In the genomic region with DNA sequence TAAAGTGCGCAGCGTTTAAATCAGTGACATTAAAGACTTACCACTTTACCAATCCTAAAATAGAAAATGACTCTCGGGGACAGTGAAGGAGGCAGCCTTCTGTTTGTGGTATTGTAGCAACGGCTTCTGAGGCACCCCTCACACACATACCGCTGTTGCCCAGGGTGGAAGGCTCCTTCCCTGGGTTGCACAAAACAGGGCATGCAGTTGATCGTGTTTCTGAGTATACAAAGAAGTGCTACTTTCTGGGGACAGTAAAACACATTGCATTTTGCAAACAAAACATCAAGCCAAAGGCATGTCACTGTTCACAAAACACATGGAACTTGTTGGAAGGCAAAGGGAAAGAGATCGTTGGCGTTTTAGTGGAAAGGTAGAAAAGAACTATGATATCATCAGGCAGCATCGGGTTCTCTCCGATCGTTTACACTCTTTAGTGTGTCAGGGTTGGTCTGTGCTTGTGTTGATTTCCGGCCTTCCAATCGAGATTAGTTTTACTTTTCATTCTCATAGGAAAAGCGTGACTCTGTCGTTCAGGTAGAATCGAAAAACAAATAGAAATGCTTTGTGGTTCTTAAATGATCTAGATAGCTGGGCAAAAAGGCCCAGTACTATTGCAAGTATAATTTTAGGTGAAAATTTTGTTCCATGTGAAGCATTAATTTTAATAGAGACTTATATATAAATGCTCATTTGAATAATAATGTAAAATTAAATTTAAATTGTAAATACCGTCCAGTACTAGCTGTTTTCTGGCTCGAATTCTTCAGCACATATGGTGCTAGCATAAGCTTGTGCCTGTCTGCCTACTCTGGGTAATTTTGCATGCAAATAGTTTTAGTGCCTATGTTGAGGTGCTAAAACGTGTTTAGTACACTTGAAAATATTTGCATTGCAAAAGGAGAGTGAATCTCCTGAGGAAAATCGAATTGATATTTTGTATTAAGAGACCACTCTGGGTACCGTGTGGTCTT, we compare ENCODE assay signal across 14 mouse cellular contexts.
DNase-seq lines count a peak whose midpoint lies in the region; ATAC-seq and TF ChIP-seq lines count a peak whose summit lies in the region.
"Had no signal": no experiment of that assay in that cellular context is flagged by ENCODE, and none has a peak within 500 bp of the region (broad histone marks: within the 10 kb centered on the region; RNA-seq: fewer than 3 reads in every experiment).

No protein-coding gene starts in this region.

- intact Hi-C loops in gastrocnemius, adult 2 months (cut with DNase I) = loop anchor here (1.0 to 10.0 kb wide), 4 partner anchors 499 to 1024 kb away; no protein-coding TSS in a partner anchor

- H3K36me3 ChIP-seq in midbrain, embryonic 11.5 days (ENCODE audit: control insufficient read depth, insufficient read depth, low read length) = no peaks in the 10 kb centered on the region
- no peaks in the 10 kb centered on the region for H3K36me3 ChIP-seq in midbrain, embryonic 15.5 days (replicated peaks)
- H3K36me3 ChIP-seq in heart, embryonic 13.5 days = no peaks in the 10 kb centered on the region
- H3K36me3 ChIP-seq in midbrain, embryonic 16.5 days (ENCODE audit: control insufficient read depth, insufficient read depth, low read length) = no peaks in the 10 kb centered on the region
- no peaks in the 10 kb centered on the region for H3K36me3 ChIP-seq in kidney, adult 2 months (ENCODE audit: control insufficient read depth, insufficient read depth, low read length)
- H3K36me3 ChIP-seq: liver, embryonic 12.5 days had no signal

- no peaks in the 10 kb centered on the region for H3K9me3 ChIP-seq in midbrain, embryonic 11.5 days (ENCODE audit: control insufficient read depth, low read length)
- H3K9me3 ChIP-seq in midbrain, embryonic 15.5 days = no peaks in the 10 kb centered on the region
- H3K9me3 ChIP-seq in heart, embryonic 13.5 days = no peaks in the 10 kb centered on the region
- H3K9me3 ChIP-seq in midbrain, embryonic 16.5 days (replicated peaks; ENCODE audit: control insufficient read depth, low read length, poor library complexity, severe bottlenecking) = no peaks in the 10 kb centered on the region
- H3K9me3 ChIP-seq: liver, embryonic 12.5 days had no signal

- H3K4me1 ChIP-seq in midbrain, embryonic 11.5 days (ENCODE audit: control insufficient read depth, insufficient read depth, low read length) = peaks cover 16% of the 10 kb centered on the region
- peaks cover 33% of the 10 kb centered on the region for H3K4me1 ChIP-seq in midbrain, embryonic 15.5 days
- H3K4me1 ChIP-seq in heart, embryonic 13.5 days = peaks cover 47% of the 10 kb centered on the region
- peaks cover 10% of the 10 kb centered on the region for H3K4me1 ChIP-seq in midbrain, embryonic 16.5 days (ENCODE audit: control insufficient read depth, insufficient read depth, low read length)
- H3K4me1 ChIP-seq in kidney, adult 2 months (ENCODE audit: control insufficient read depth, insufficient read depth, low read length) = no peaks in the 10 kb centered on the region
- H3K4me1 ChIP-seq: liver, embryonic 12.5 days had no signal

- no peaks in the 10 kb centered on the region for H3K27me3 ChIP-seq in midbrain, embryonic 11.5 days (ENCODE audit: control insufficient read depth, insufficient read depth, low read length)
- 0 out of 2 replicates have a peak, but pooled peaks cover 5% of the 10 kb centered on the region for H3K27me3 ChIP-seq in midbrain, embryonic 15.5 days (replicated peaks)
- H3K27me3 ChIP-seq in heart, embryonic 13.5 days (replicated peaks) = no peaks in the 10 kb centered on the region
- no peaks in the 10 kb centered on the region for H3K27me3 ChIP-seq in midbrain, embryonic 16.5 days (ENCODE audit: control insufficient read depth, insufficient read depth, low read depth, low read length)
- no peaks in the 10 kb centered on the region for H3K27me3 ChIP-seq in kidney, adult 2 months (replicated peaks; ENCODE audit: control insufficient read depth, insufficient read depth, low read length)
- H3K27me3 ChIP-seq: liver, embryonic 12.5 days had no signal

- ATAC-seq in midbrain, embryonic 11.5 days (ENCODE audit: low FRiP score) = no peak
- no peak for ATAC-seq in midbrain, embryonic 15.5 days (replicated peaks)
- ATAC-seq in heart, embryonic 13.5 days (ENCODE audit: extremely low read depth, insufficient number of reproducible peaks, low FRiP score, low TSS enrichment) = no peak
- no peak for ATAC-seq in midbrain, embryonic 16.5 days
- ATAC-seq: liver, embryonic 12.5 days had no signal

- no peak for TF ChIP-seq POLR2A in kidney, adult 2 months (IDR thresholded peaks at IDR 0.05; ENCODE audit: low read depth, low read length)

- H3K27ac ChIP-seq in gastrocnemius, adult 2 months = peak overlapping the region; percentile 73
- H3K27ac ChIP-seq in midbrain, embryonic 11.5 days (ENCODE audit: low read depth, low read length) = no peak overlapping the region
- H3K27ac ChIP-seq in midbrain, embryonic 15.5 days = no peak overlapping the region
- H3K27ac ChIP-seq in heart, embryonic 13.5 days (replicated peaks) = peak overlapping the region; percentile 67
- peak overlapping the region; percentile 10; the same call in 1 of the 2 replicates for H3K27ac ChIP-seq in midbrain, embryonic 16.5 days (ENCODE audit: low read length)
- H3K27ac ChIP-seq in kidney, adult 2 months (ENCODE audit: insufficient read depth, low read depth, low read length) = no peak overlapping the region
- H3K27ac ChIP-seq: liver, embryonic 12.5 days had no signal

- no peak overlapping the region for H3K9ac ChIP-seq in midbrain, embryonic 11.5 days (ENCODE audit: low read length)
- no peak overlapping the region for H3K9ac ChIP-seq in midbrain, embryonic 15.5 days
- H3K9ac ChIP-seq in heart, embryonic 13.5 days = peak overlapping the region; percentile 11
- H3K9ac ChIP-seq in midbrain, embryonic 16.5 days (ENCODE audit: low read depth, low read length) = no peak overlapping the region
- H3K9ac ChIP-seq: liver, embryonic 12.5 days had no signal

- TF ChIP-seq CTCF in gastrocnemius, adult 2 months (IDR thresholded peaks at IDR 0.05) = no peak
- no peak for TF ChIP-seq CTCF in kidney, adult 2 months (conservative IDR thresholded peaks at IDR 0.05; ENCODE audit: insufficient read depth, insufficient read length, low read depth, low read length)

- H3K4me3 ChIP-seq in gastrocnemius, adult 2 months = peak overlapping the region; percentile 63
- no peak overlapping the region for H3K4me3 ChIP-seq in midbrain, embryonic 11.5 days (ENCODE audit: low read depth, low read length)
- H3K4me3 ChIP-seq in midbrain, embryonic 15.5 days = no peak overlapping the region
- no peak overlapping the region for H3K4me3 ChIP-seq in heart, embryonic 13.5 days
- no peak overlapping the region for H3K4me3 ChIP-seq in midbrain, embryonic 16.5 days (ENCODE audit: low read depth, low read length)
- H3K4me3 ChIP-seq in kidney, adult 2 months (ENCODE audit: insufficient read depth, low read depth, low read length) = no peak overlapping the region
- H3K4me3 ChIP-seq: liver, embryonic 12.5 days; myocyte had no signal

- 88% methylated on average over 21 of the region's 21 CpGs for WGBS in midbrain, embryonic 11.5 days
- 75% methylated on average over 21 of the region's 21 CpGs for WGBS in midbrain, embryonic 15.5 days
- WGBS in heart, embryonic 13.5 days = 67% methylated on average over 21 of the region's 21 CpGs
- WGBS in midbrain, embryonic 16.5 days = 74% methylated on average over 21 of the region's 21 CpGs
- WGBS in kidney, adult 2 months = 89% methylated on average over 21 of the region's 21 CpGs

- DNase-seq in gastrocnemius, adult 2 months = peak; percentile 28
- no peak for DNase-seq in gastrocnemius, postnatal 4 days (ENCODE audit: low spot score in 2 of 2)
- peak; percentile 83 for DNase-seq in midbrain, embryonic 11.5 days (ENCODE audit: low spot score, missing footprints)
- no peak for DNase-seq in kidney, adult 2 months
- no peak for DNase-seq in kidney, adult 8-10 months
- DNase-seq: gastrocnemius, postnatal 14 days; kidney, postnatal 36 days; right cerebral cortex, postnatal 14 days; thymus, postnatal 14 days had no signal

- no peak overlapping the region for H3K4me2 ChIP-seq in midbrain, embryonic 11.5 days
- H3K4me2 ChIP-seq in midbrain, embryonic 15.5 days = no peak overlapping the region
- H3K4me2 ChIP-seq in heart, embryonic 13.5 days = peak overlapping the region; percentile 32
- H3K4me2 ChIP-seq in midbrain, embryonic 16.5 days (ENCODE audit: low read length) = no peak overlapping the region
- H3K4me2 ChIP-seq: liver, embryonic 12.5 days had no signal

Comparison
In these comparisons a context has a peak if more than half of its experiments do, and no peak if none do; other contexts are left out.
1. DNase-seq: peak in gastrocnemius, adult 2 months (single experiment) and midbrain, embryonic 11.5 days (single experiment); none in gastrocnemius, postnatal 4 days (0 of 2), kidney, adult 2 months (single experiment) and kidney, adult 8-10 months (0 of 2).
2. H3K27ac ChIP-seq: peak in gastrocnemius, adult 2 months (single experiment), heart, embryonic 13.5 days (single experiment) and midbrain, embryonic 16.5 days (single experiment); none in midbrain, embryonic 11.5 days (single experiment), midbrain, embryonic 15.5 days (single experiment) and kidney, adult 2 months (single experiment).